Mouse (Mus musculus): Measurements from ENCODE around the gene Pde4b.
A peak's percentile ranks its signal among the peaks of the same experiment; 100 is the strongest.

Pde4b gene

GRCm38 (mm10) chr4:102647056-102647455, 559.7 kb downstream of the Pde4b start:
- no peak for DNase-seq (ENCODE audit: low read depth, low spot score)

GRCm38 (mm10) chr4:102655331-102655730, 568.0 kb downstream of the Pde4b start:
- no peak for DNase-seq (ENCODE audit: low read depth, low spot score)

- DNase-seq (ENCODE audit: low read depth, low spot score), result peak; percentile 56
Measured at GRCm38 (mm10) chr4:102656494-102657036, 569.2 kb downstream of the Pde4b start.

Measured in retina, adult 2 months (tissue).